21 mouse cellular contexts compared by ENCODE assay signal in genomic region chr7:73661901-73662300, GRCm38 (mm10).
A peak's percentile ranks its signal among the peaks of the same experiment; 100 is the strongest.
DNase-seq lines count a peak whose midpoint lies in the region; ATAC-seq lines count a peak whose summit lies in the region.
"Had no signal": no experiment of that assay in that cellular context is flagged by ENCODE, and none has a peak within 500 bp of the region (broad histone marks: within the 10 kb centered on the region; RNA-seq: fewer than 3 reads in every experiment).

No protein-coding gene starts in this region.

- no peaks in the 10 kb centered on the region for H3K36me3 ChIP-seq in midbrain, embryonic 11.5 days (ENCODE audit: control insufficient read depth, insufficient read depth, low read length)
- H3K36me3 ChIP-seq in midbrain, embryonic 14.5 days (ENCODE audit: control insufficient read depth, insufficient read depth, low read length): no peaks in the 10 kb centered on the region
- H3K36me3 ChIP-seq: G1E had no signal

- no peak overlapping the region for H3K9ac ChIP-seq in midbrain, embryonic 11.5 days (ENCODE audit: low read length)
- no peak overlapping the region for H3K9ac ChIP-seq in midbrain, embryonic 14.5 days (replicated peaks; ENCODE audit: low read length)

- H3K4me1 ChIP-seq in midbrain, embryonic 11.5 days (ENCODE audit: control insufficient read depth, insufficient read depth, low read length): no peaks in the 10 kb centered on the region
- H3K4me1 ChIP-seq in midbrain, embryonic 14.5 days (ENCODE audit: control insufficient read depth, insufficient read depth, low read length): no peaks in the 10 kb centered on the region

- H3K4me2 ChIP-seq in midbrain, embryonic 11.5 days: no peak overlapping the region
- H3K4me2 ChIP-seq in midbrain, embryonic 14.5 days (ENCODE audit: low read length): no peak overlapping the region

- H3K4me3 ChIP-seq in midbrain, embryonic 11.5 days (ENCODE audit: low read depth, low read length): no peak overlapping the region
- no peak overlapping the region for H3K4me3 ChIP-seq in midbrain, embryonic 14.5 days (replicated peaks; ENCODE audit: low read depth, low read length)

- H3K27me3 ChIP-seq in midbrain, embryonic 11.5 days (ENCODE audit: control insufficient read depth, insufficient read depth, low read length): no peaks in the 10 kb centered on the region
- H3K27me3 ChIP-seq in midbrain, embryonic 14.5 days (ENCODE audit: control insufficient read depth, insufficient read depth, low read length): no peaks in the 10 kb centered on the region
- H3K27me3 ChIP-seq: Patski had no signal

- H3K9me3 ChIP-seq in midbrain, embryonic 11.5 days (ENCODE audit: control insufficient read depth, low read length): no peaks in the 10 kb centered on the region
- H3K9me3 ChIP-seq in midbrain, embryonic 14.5 days (ENCODE audit: control insufficient read depth, low read length): no peaks in the 10 kb centered on the region
- H3K9me3 ChIP-seq: G1E had no signal

- peak; percentile 0 for DNase-seq in gastrocnemius, postnatal 10 days
- DNase-seq in gastrocnemius, adult 18-20 months (ENCODE audit: low spot score): no peak
- peak; percentile 64 for DNase-seq in heart, adult 11 months
- no peak for DNase-seq in heart, postnatal 25 days (ENCODE audit: low spot score)
- DNase-seq in midbrain, embryonic 11.5 days (ENCODE audit: low spot score, missing footprints): peak; percentile 76
- DNase-seq in midbrain, embryonic 14.5 days: no peak
- DNase-seq in testis, postnatal 10 days (ENCODE audit: low spot score): peak; percentile 8
- no peak for DNase-seq in testis, postnatal 14 days (ENCODE audit: low spot score)
- DNase-seq: adrenal gland, adult 2 months; adrenal gland, adult 8-10 months; adrenal gland, postnatal 10 days; adrenal gland, postnatal 14 days; adrenal gland, postnatal 25 days; adrenal gland, postnatal 36 days; B cell, adult 2 months; cerebellum, adult 11 months; cerebellum, adult 11-12 months had no signal

- 72% methylated on average over 3 of the region's 3 CpGs for WGBS in midbrain, embryonic 11.5 days
- WGBS in midbrain, embryonic 14.5 days: 96% methylated on average over 3 of the region's 3 CpGs

- no peak overlapping the region for H3K27ac ChIP-seq in midbrain, embryonic 11.5 days (ENCODE audit: low read depth, low read length)
- H3K27ac ChIP-seq in midbrain, embryonic 14.5 days (replicated peaks; ENCODE audit: low read depth, low read length): no peak overlapping the region

- ATAC-seq in midbrain, embryonic 11.5 days (ENCODE audit: low FRiP score): no peak
- no peak for ATAC-seq in midbrain, embryonic 14.5 days (ENCODE audit: low FRiP score, low TSS enrichment)
- ATAC-seq: activated CD4-positive, CD25-positive, alpha-beta regulatory T cell, adult 4 months; CD4-positive, CD25-positive, alpha-beta regulatory T cell, adult 4 months; Patski had no signal

- intact Hi-C loops in heart, postnatal 25 days (cut with DNase I): no loop called here

Comparison
In these comparisons a context has a peak if more than half of its experiments do, and no peak if none do; other contexts are left out.
1. DNase-seq: peak in gastrocnemius, postnatal 10 days (single experiment), heart, adult 11 months (single experiment), midbrain, embryonic 11.5 days (single experiment) and testis, postnatal 10 days (single experiment); none in gastrocnemius, adult 18-20 months (single experiment), heart, postnatal 25 days (single experiment), midbrain, embryonic 14.5 days (single experiment) and testis, postnatal 14 days (single experiment).